Mouse (Mus musculus): ENCODE results near the gene Sept12. TPM values are rescaled to one million over a fixed set of nuclear protein-coding genes. Genes with fewer than 3 reads are reported as not detected.

The Sept12 gene
- total RNA-seq (2021), result not detected

DNA sequence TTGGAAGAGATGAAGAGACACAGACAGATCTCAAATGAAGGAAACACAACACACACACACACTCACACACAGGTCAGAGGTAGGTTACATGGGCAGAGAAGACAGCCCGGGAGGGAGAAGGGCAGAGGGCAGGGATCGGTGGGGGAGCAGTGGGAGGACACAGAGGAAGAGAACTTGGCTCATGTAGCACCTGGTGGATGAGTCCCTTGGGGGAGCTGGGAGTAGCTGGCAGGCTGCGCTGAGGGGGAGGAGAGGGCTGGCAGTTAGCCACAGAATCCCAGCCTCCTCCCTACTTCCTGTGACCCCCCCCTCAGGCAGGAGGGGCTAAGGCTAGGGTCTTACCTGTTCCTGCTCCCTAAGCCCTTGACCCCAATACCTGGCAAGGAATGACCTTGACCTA lies at the start of gene Sept12:
Sept12 (minus strand) TSS at position 300 of the 400 bp plus-strand sequence.
- no peak for DNase-seq (ENCODE audit: extremely low spot score in 1 of 2, low spot score in 2 of 2)

DNA sequence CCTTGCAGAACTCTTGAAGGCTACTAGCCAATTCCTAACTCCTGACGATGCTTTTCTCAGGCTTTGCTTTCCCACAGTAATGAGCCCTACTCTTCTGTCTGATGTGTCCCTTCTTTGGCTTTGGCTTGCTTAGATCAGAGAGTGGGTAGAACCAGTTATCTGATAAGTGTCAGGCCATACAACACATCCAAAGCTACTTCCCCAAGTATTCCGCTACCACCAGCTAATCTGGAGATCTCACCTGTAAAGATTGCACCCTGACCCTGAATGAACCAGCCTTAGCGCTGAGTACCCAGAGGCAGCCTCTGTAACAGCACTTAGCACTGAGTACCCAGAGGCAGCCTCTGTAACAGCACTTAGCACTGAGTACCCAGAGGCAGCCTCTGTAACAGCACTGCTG lies 47.7 kb upstream of the Sept12 start:
- DNase-seq (ENCODE audit: extremely low spot score in 1 of 2, low spot score in 2 of 2), result no peak
- intact Hi-C loops (cut with DNase I), result no loop called here

More for the DNA sequence above, at the start of gene Sept12:
- intact Hi-C loops (cut with DNase I), result no loop called here

DNA sequence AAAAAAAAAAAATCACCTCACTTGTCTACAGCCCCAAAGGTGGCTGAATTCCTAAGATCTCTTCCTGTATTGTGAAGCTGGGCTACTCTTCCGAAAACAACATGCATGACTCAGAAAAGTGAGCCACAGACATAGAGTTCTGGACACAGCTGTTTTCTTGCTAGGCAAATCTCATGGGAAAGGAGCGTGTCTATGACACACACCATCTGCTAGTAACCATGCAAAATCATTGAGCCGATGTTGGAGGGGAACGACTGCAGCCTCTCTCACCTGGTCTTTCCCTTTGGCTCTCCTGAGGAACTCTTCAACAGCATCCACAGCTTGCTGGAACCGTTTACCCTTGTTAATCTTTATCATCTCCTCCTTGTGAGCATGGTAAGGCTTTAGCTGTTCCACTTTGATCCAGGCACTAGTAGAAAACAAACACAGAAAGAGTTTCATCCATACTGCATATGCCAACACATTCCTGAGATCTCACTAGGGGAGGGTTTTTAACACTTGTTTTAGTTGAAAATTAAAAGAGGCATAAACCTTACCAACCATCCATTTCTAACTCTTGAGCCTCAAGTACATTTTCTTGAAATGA lies 39.1 kb upstream of the Sept12 start:
- intact Hi-C loops (cut with DNase I), result no loop called here
- no peak for DNase-seq (ENCODE audit: extremely low spot score in 1 of 2, low spot score in 2 of 2)

DNA sequence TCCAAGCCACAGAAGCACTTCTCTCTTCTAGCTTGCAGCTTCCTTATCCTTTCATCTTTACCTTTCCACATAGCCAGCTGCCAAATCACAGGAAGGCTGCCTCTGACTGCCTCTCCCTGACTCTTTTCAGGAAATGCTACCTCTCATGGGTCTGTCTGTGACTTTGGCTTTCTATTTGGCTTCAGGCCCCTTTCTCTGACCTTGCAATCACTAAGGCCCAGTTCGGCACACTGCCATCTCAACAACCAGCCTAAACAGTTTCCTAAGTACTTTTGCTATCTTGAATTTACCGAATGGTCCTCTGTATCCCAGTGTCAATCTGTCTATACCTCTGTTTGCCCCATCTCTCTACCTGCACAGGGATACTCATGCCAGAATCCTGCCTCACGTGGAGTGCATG lies 37.9 kb upstream of the Sept12 start:
- no peak for DNase-seq (ENCODE audit: extremely low spot score in 1 of 2, low spot score in 2 of 2)
- intact Hi-C loops (cut with DNase I), result loop anchor here (2.0 kb wide), 1 partner anchor 39 kb away; no protein-coding TSS in a partner anchor

DNA sequence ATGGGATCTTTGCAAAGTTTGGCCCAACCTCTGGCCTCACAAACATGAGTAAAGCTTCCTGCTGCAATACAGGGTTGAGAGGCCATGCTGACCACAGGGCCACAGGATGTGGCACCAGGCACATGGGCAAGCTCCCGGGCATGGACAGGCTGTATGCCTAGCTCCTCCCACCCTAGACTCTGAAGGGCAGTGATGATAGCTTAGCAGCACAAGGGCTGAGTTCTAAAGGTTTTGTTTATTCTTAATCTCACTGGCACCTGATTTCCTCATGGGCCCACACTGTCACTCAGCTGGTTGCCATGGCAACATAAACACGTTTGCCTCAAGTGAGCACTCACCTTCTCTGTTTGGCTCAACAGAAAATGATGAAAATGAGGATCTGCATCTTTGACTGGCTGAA lies 32.2 kb upstream of the Sept12 start:
- DNase-seq (ENCODE audit: extremely low spot score in 1 of 2, low spot score in 2 of 2), result no peak
- intact Hi-C loops (cut with DNase I), result loop anchor here (5.0 kb wide), 1 partner anchor 78 kb away; no protein-coding TSS in a partner anchor

DNA sequence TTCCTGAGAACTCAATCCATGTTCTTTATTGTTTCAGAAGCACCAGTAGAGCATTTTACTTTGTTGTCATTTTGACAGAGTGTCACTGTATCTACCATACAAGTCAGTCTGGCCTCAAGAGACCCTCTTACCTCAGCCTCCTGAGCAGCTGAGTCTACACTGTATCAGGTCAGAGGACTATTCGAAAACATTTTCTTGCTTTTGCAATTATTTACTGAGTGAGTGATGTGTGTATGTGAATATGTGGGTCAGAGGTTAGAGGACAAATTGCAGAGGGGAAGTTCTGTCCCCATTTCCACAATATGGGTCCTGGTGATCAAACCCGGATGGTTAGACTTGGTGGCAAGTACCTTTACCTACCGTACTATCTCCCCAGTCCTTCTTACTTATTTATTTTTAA lies 26.4 kb upstream of the Sept12 start:
- no peak for DNase-seq (ENCODE audit: extremely low spot score in 1 of 2, low spot score in 2 of 2)
- intact Hi-C loops (cut with DNase I), result loop anchor here (5.0 kb wide), 1 partner anchor 43 kb away; no protein-coding TSS in a partner anchor

DNA sequence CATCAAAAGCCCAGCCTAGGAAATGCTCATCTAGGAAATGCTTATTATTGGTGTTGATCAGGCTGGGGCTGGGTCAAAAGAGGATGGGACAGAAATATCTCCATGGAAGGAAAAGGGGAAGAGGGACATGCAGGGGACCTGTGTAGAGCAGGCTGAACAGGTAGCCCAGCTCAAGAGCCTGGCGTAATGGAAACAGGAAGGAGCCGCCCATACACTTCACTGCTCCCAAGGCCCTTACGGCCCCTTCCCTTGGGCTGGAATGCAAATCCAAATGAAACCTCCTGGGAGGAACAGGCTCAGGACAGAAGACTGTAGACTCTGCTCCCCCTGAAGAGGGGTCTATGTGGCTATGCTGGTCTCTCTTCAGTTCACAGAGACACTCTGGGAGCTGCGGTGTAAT lies 16.9 kb upstream of the Sept12 start:
- intact Hi-C loops (cut with DNase I), result loop anchor here (5.0 kb wide), 1 partner anchor 52 kb away; the partner anchor contains the start of gene Anks3
- DNase-seq (ENCODE audit: extremely low spot score in 1 of 2, low spot score in 2 of 2), result no peak

DNA sequence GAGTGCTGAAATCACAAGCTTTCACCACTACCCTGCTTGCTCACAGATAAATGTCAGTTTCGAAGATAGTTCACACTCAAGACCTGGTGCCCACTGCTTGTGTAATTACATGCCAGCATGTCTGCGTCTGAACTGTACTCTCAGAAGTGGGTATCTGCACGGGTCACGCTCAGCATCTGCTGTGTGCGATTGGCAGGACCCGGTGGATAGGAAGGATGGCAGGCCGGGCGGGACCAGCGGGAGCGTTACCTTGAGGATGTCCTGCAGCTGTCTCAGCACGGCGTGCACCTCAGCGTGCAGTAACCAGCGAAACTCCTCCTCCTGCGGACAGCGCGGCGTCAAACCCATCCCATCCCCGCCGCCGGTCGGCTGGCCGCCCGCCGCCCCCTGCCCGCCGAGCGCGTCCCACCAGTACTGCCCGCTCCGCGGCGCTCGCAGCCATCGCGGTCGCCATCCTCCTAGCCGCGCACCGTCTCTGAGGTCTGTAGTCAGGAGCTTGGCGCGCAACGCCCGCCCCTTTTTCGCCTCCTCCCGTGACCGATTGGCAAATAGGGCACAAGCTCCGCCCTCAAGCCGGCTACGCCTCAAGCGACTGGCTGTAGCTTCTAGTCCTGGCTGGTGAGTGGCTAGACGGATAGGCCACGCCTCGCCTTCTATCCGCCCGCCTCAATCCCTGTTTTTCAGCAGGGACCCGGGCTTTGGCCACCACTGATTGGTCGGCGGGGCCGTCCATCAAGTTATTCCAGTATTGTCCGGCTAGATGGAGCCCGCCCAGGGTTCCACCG lies 15.6 kb upstream of the Sept12 start, which contains the start of gene Rogdi:
Rogdi (minus strand) TSS at position 500 of the 785 bp plus-strand sequence.
- peak; percentile 99 to 100 for DNase-seq (ENCODE audit: extremely low spot score in 1 of 2, low spot score in 2 of 2)
- intact Hi-C loops (cut with DNase I), result loop anchor here (5.0 kb wide), 1 partner anchor 51 kb away; the partner anchor contains the start of gene Anks3

DNA sequence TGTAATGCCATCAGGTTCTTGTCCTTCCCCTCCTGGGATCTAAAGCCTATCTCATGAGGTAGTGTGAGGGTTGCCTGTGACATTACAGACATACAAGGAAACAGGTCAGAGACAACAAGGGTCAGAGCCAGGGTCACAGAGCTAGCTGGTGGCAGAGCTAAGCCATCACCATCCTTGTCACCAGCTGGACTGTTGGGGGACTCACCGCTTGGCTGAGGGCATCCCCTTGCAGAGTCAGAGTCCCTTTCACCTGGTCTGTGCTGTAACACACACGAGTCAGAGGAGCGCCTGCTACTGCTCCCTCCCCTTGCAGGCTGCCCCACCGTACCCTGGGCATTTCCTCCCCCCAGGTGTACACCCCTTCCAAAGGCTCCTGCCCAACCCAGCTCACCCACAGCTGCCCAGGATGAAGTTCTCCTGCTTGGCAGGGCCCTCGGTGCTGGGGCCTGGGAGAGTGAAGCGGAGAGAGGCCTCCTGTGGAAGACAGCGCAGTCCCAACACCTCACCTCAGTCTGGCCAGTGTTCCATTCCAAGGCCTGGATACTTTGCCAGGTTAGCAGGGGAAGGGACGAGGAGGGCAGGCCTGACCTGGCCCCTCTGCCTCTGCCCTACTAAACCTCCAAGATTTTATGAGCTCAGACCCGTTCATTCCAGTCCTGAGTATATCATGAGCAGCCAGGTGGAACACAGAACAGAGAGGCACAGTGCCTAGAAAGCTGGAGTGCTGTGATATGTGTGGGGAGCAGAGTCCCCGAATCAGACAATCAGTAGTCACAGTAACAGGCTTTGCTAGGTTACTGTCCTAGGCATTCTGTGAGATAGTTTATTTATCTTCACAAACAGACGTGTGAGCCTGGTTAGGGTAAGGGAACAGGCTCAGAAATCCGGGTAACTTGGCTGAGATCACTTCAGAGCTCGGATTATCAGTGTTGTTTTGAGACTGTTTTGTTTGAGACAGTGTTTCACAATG lies 14.7 kb upstream of the Sept12 start:
- no peak for DNase-seq (ENCODE audit: extremely low spot score in 1 of 2, low spot score in 2 of 2)
- intact Hi-C loops (cut with DNase I), result loop anchor here (5.0 kb wide), 1 partner anchor 50 kb away; the partner anchor contains the start of gene Anks3

DNA sequence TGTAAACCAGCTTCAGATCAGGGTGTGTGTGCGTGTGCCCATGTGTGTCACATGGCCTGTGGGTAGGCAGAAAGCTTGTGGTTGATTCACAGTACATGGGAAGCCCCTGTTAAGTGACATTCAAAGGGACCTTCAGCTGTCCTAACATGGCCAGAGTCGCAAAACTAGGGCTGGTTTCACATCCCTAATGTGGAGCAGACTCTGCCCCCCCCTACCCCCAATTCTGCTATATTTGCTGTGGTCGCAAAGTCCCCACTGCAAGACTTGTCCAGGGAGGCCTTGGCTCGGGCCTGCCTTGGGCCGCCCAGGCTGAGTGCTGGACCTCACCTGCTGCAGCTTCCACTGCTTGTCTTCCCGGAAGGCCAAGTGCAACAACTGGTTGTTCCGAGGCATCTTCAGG lies 13.6 kb upstream of the Sept12 start:
- intact Hi-C loops (cut with DNase I), result loop anchor here (5.0 kb wide), 1 partner anchor 49 kb away; the partner anchor contains the start of gene Anks3
- DNase-seq (ENCODE audit: extremely low spot score in 1 of 2, low spot score in 2 of 2), result no peak

DNA sequence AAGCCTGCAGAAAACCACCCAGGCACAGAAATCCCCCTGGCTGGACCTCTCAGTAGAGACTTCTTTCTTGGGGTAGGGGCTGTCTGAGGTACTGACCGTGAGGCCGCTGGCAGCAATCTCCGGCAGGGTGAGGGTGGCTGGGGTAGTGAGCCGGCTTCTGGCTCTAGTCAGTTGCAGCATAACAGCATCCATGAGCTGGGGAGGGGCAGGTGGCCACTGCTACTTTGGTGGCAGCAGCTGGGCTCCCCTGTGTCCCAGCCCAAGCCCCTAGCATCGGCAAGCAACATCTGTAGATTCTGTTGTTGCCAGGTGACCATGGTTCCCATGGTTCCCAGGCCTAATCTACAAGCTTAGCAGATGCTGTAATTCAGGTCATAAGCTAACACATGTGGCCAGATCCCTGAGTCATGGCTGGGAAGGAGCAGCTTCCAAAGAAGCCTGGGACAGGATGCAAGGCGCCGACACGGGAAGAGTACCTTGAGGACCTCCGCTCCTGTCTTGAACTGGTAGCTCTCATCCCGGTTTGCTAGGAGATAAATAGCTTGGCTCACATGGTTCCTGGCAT lies 12.8 kb upstream of the Sept12 start:
- DNase-seq (ENCODE audit: extremely low spot score in 1 of 2, low spot score in 2 of 2), result no peak
- intact Hi-C loops (cut with DNase I), result loop anchor here (5.0 kb wide), 1 partner anchor 48 kb away; the partner anchor contains the start of gene Anks3

DNA sequence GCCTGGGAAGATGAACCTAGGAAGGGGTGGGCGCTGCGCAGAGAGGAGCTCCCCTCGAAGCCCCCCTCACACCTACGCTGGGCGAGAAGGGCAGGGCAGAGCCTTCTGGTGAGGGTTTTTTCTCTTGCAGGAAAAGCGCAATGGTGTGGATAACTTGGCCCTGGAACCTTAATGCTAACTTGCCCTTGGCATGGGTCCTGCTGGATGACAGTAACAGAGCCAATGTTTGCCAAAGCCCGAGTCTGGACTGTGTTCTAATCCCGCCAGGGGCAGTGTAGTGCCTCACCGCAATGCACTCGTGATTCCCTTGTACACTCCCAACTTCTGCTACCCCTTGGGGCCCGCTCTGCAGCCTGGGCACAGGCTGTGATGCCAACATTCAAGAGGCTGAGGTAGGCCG lies 10.4 kb upstream of the Sept12 start:
- no peak for DNase-seq (ENCODE audit: extremely low spot score in 1 of 2, low spot score in 2 of 2)

DNA sequence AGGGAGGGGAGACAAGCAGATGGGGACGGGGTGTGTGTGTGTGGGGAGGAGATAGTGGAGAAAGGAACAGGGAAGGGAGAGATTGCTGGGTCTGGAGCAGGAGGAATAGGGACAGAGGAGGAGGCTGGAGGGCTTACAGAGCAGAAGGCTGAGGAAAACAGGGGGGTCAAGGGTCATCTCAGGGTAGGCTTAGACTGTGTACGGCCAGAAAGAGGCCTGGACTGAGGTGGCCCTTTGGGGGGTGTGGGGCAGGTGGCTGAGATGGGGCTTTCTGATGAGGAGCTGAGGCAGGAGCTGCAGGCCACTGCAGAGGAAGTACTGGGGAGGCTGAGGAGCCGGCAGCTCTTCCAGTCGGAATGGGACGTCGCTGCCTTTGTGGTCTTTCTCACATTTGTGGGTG lies 9.8 kb upstream of the Sept12 start:
- intact Hi-C loops (cut with DNase I), result no loop called here
- no peak for DNase-seq (ENCODE audit: extremely low spot score in 1 of 2, low spot score in 2 of 2)

More for the DNA sequence above, 10.4 kb upstream of the Sept12 start:
- intact Hi-C loops (cut with DNase I), result no loop called here

DNA sequence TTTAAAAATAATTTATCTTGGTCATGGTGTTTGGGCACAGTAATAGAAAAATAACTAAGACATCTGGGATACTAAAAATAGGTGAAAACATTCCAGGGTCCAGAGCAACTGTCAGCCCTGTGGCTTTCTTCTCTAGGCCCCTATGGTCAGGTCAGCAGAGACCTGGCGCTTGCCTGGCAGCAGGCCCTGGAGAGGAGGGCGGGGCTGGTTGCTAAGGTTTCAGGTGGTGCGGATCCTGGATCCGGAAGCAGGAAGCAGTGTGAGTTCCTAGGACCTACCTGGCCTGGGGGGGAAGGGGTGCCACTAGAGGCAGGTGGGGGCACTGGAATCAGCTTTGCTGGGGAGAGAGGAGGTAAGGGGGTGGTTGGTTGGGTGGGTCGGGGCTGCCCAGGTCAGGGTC lies 9.4 kb upstream of the Sept12 start, which contains the start of gene Smim22:
Smim22 (plus strand) TSS at position 222 of the 400 bp plus-strand sequence.
- no peak for DNase-seq (ENCODE audit: extremely low spot score in 1 of 2, low spot score in 2 of 2)
- intact Hi-C loops (cut with DNase I), result no loop called here

DNA sequence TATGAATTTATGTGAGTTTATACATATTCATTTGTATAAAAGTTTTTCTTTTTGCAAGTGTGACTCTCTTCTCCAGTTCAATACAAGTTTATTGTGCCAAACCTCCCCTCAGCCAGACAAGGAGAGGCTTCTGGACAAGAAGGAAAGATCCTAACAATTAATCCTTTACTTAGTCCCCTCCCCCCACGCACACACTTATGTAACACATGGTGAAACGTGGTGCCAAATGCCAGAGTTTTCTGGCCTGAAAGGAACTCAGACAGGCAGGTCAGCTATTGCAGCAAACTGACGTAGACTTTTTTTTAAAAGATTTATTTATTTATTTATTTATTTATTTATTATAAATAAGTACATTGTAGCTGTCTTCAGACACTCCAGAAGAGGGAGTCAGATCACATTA lies 3.0 kb upstream of the Sept12 start:
- DNase-seq (ENCODE audit: extremely low spot score in 1 of 2, low spot score in 2 of 2), result no peak
- intact Hi-C loops (cut with DNase I), result no loop called here

DNA sequence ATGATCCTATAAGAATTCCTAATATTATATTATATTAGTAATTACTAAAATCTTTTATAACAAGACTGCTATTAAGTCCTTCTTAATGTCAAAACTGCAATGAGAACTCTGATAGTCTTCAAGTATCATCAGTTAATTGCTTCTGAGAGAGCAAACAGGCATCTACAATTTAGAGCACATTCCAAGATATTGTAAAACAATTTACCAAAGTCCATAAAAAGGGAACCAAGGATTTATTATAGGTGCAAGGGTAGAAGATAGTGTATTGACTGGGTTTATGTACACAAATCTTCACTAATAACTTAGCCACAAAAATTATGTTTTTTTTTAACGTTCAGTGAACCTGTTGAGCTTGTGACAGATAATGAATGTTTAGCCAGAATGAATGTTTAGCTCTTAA lies 1.3 kb upstream of the Sept12 start:
- intact Hi-C loops (cut with DNase I), result no loop called here
- no peak for DNase-seq (ENCODE audit: extremely low spot score in 1 of 2, low spot score in 2 of 2)

DNA sequence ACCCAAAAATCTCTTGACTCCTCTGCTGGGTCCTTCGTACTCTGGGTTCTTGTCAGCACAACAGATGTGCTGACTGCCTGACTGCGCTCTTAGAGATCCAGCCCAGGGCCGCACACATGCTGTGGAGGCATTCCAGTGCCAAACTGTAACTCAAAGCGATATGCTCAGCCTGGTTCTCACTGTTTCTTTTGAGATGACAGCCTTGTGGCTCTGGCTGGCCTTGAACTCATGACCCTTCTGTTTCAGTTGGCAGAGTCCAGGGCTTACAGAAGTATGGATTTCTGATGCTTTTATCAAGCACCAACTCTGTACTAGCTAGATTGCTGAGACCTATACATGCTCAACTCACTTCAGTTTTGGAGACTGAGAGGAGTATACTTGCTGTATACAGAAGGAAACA lies 4.4 kb downstream of the Sept12 start:
- intact Hi-C loops (cut with DNase I), result no loop called here
- no peak for DNase-seq (ENCODE audit: extremely low spot score in 1 of 2, low spot score in 2 of 2)

DNA sequence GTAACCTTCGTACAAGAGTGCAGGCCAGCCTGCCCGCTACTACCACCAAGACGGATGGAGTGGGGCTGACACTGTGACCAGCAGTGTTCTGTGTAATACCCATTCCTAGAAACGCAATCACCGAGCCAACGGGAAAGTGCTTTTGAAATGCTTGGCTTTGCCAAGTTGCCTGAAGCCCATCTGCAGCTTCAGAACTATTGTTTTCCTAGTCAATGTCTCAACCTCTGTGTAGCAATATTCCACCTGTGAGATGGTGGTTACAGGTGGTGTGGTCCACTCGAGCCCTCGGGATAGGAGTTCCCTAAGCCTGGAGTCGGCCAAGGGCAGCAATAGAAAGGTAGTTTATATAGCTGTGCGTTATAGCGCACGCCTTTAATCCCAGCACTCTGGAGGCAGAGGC lies 12.9 kb downstream of the Sept12 start:
- no peak for DNase-seq (ENCODE audit: extremely low spot score in 1 of 2, low spot score in 2 of 2)
- intact Hi-C loops (cut with DNase I), result no loop called here

All from left cerebral cortex, postnatal 10 days (tissue).